Mouse (Mus musculus) right cerebral cortex, adult 18-20 months (tissue): ENCODE data around the gene Serpina1c.
"Not testable (repeated sequence)": the region's sequence is repeated elsewhere in the genome, so short reads cannot be mapped to it uniquely, and the experiment has no call there.

Experiments
- DNase-seq: peaks from one replicate; pipeline ENCODE4 v3.0.0; 2022; ENCODE audit warnings: mixed read lengths

The Serpina1c gene

GRCm38 (mm10) chr12:103904837-103905340 lies at the start of gene Serpina1c:
Serpina1c (minus strand) TSS chr12:103904887.
- not testable (repeated sequence) for DNase-seq

DNA sequence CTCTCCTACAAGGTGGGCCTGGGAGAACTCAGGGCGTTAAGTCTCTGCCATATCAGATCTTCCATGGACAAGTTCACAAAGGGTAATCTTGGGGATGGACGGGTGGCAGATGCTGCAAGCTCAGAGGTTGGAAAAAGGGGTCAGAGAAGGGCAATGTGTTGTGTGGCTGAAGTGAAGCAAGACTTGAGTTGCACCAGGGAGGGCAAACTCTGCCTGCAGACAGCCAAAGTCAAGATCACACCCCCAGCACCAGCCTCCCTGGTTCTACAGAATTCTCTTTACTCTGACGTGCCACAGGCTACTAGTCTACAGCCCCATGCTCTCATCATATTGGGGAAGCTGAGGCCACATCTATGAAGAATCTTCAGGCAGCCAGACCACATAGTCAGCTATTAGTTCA lies 48.3 kb upstream of the Serpina1c start:
- not testable (repeated sequence) for DNase-seq

DNA sequence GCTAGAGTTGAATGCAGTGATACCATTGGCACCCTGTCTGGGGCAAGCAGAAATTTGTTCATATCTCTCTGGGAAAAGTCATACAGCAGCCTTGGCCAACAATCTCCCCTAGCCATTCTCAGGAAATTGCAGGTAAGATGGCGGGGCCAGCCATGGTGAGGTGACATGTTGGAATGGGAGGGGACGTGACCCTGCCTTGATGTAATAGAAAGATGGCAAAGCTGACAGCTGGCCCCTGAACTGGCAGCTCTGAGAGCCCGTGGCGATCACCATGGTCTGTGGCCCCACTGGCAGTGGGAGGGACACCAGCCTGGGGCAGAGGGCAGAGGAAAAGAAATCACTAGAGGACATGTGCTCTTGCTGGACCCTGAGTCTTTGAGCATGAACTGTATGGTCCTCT lies 41.6 kb upstream of the Serpina1c start:
- DNase-seq, result no peak

DNA sequence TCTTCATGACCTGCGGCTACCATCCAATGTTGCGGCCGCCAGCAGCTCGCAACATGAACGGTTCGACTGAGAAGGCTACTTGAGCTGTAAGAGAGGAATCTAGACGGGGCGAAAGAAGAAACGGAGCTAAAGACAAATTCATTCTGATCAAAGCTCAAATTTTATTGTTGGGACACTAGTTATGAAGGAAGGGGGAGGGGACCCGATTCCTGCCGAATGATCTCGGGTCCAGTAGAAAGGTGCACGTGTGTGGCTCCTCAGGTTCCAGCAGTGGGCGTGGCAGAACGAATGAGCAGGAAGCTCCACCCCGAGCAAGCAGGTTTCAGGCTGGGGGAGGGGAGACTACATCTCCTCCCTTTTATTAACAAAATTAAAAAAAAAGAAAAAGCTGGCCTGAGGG lies 4.5 kb upstream of the Serpina1c start:
- not testable (repeated sequence) for DNase-seq

GRCm38 (mm10) chr12:103907746-103908145 lies 3.1 kb upstream of the Serpina1c start:
- DNase-seq, result not testable (repeated sequence)

GRCm38 (mm10) chr12:103901929-103902328 lies 2.8 kb downstream of the Serpina1c start:
- DNase-seq, result not testable (repeated sequence)

GRCm38 (mm10) chr12:103866873-103867272 lies 37.8 kb downstream of the Serpina1c start:
- DNase-seq, result not testable (repeated sequence)

- not testable (repeated sequence) for DNase-seq
These were observed 41.3 kb downstream of the Serpina1c start, which contains the start of gene Serpina1a for GRCm38 (mm10) chr12:103863101-103863974. Serpina1a (minus strand) TSS chr12:103863562.

DNA sequence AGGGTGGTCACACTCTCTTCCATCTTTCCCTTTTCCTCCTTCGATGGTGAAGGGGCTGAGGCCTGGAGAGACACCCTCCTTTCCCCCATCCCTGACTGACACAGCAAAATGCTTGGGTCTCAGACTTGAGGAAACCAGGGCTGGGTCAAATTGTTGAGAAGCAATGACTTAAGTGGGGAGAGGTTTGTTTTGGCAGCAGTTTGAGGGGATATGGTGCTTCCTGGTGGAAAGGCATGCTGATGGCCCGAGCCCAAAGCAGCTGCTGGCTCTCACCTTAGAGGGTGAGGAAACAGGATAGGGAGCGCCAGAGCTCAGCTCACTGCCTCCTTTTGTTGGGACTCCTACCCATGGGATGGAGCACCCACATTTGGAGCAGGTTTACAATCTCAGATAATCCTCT lies 43.7 kb downstream of the Serpina1c start:
- DNase-seq, result no peak

DNA sequence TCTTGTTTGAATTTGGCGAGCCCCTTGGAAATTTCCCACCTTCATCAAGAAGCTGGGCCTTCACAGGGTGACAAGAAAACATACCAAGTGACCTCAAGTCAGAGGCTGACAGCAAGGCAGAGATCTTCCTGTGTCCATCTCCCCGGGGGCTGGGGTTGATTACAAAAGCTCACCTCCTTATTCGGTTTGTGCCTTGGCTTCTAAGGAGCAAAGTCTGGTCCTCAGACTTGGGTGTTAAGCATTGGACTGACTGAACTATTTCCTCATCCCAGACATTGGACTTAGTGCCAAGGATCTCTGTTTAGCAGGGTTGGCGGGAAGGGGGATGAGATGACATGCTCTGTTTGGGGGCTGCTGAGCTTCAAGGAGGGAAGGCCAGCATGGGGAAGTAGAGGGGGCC lies 44.1 kb downstream of the Serpina1c start:
- not testable (repeated sequence) for DNase-seq

DNA sequence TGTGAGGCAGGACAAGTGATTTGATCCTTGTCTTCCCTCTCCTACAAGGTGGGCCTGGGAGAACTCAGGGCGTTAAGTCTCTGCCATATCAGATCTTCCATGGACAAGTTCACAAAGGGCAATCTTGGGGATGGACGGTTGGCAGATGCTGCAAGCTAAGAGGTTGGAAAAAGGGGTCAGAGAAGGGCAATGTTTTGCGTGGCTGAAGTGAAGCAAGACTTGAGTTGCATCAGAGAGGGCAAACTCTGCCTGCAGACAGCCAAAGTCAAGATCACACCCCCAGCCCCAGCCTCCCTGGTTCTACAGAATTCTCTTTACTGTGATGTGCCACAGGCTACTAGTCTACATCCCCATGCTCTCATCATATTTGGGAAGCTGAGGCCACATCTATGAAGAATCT lies 45.1 kb downstream of the Serpina1c start:
- not testable (repeated sequence) for DNase-seq

DNA sequence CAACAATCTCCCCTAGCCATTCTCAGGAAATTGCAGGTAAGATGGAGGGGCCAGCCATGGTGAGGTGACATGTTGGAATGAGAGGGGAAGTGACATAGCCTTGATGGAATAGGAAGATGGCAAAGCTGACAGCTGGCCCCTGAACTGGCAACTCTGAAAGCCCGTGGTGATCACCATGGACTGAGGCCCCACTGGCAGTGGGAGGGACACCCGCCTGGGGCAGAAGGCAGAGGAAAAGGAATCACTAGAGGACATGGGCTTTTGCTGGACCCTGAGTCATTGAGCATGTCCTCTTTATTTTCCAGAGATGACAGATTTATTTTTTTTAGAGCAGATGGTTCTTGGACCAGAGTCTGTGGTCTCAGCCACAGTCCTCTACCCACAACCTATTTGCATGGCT lies 51.7 kb downstream of the Serpina1c start:
- not testable (repeated sequence) for DNase-seq
